Mouse (Mus musculus) neural tube, embryonic 15.5 days (tissue): ENCODE results near the gene Galnt18. TPM values are rescaled to one million over a fixed set of nuclear protein-coding genes. Genes with fewer than 3 reads are reported as not detected.

ENCODE experiments used
- ATAC-seq: fragments of 200-750 bp; cut with Nextera tagmentation; 2 replicates; pipeline ENCODE4 v1.8.0; 2017; ENCODE audit warnings: mild to moderate bottlenecking, moderate TSS enrichment, moderate library complexity; ENCODE audit not compliant: low FRiP score
- H3K27ac ChIP-seq: fragments of 300-500 bp; sonication (generic); replicated peaks from 2 replicates; pipeline ENCODE4 v1.5.1; 2015; ENCODE audit warnings: mild to moderate bottlenecking, inconsistent platforms
- H3K27me3 ChIP-seq: fragments of 300-500 bp; sonication (generic); replicated peaks from 2 replicates; pipeline ENCODE4 v1.6.1; 2015; ENCODE audit warnings: inconsistent platforms
- H3K36me3 ChIP-seq: fragments of 300-500 bp; sonication (generic); 2 replicates; pipeline ENCODE4 v1.6.1; 2015; ENCODE audit warnings: inconsistent platforms
- H3K4me1 ChIP-seq: fragments of 300-500 bp; sonication (generic); 2 replicates; pipeline ENCODE4 v1.6.1; 2015; ENCODE audit warnings: inconsistent platforms
- H3K4me2 ChIP-seq: fragments of 300-500 bp; sonication (generic); 2 replicates; pipeline ENCODE4 v1.6.1; 2015; ENCODE audit warnings: inconsistent platforms, mild to moderate bottlenecking, moderate library complexity
- H3K4me3 ChIP-seq: fragments of 300-500 bp; sonication (generic); replicated peaks from 2 replicates; pipeline ENCODE4 v1.5.1; 2015; ENCODE audit warnings: mild to moderate bottlenecking, inconsistent platforms
- H3K9ac ChIP-seq: fragments of 300-500 bp; sonication (generic); replicated peaks from 2 replicates; pipeline ENCODE4 v1.6.1; 2015; ENCODE audit warnings: mild to moderate bottlenecking, inconsistent platforms
- H3K9me3 ChIP-seq: fragments of 300-500 bp; sonication (generic); replicated peaks from 2 replicates; pipeline ENCODE4 v1.6.1; 2016; ENCODE audit warnings: inconsistent platforms
- WGBS: fragments of 180-500 bp; shearing (Covaris S2); methylation state at CpG from one replicate; pipeline ENCODE4 v1.1.7; 2015; ENCODE audit warnings: mixed read lengths; 5-methylcytosine and 5-hydroxymethylcytosine counted together
- polyA plus RNA-seq: library from polyadenylated mRNA; unstranded; fragments of >200 nt; fragmentation: Nextera tagmentation; extraction: Ambion mirVana; gene quantifications from 2 replicates; pipeline ENCODE4 v1.2.1, GENCODE M21; 2015

Gene Galnt18
- 16.5 and 21.3 TPM in 2 replicates for polyA plus RNA-seq

- Histone ChIP-seq H3K9ac (peak within 1 kb of the TSS; percentile 57), H3K9me3 (no peaks in the 10 kb centered on the region), H3K4me2 (peak within 1 kb of the TSS; percentile 98), H3K4me3 (peak within 1 kb of the TSS; percentile 51), H3K27me3 (peaks cover 14% of the 10 kb centered on the region), H3K36me3 (no peaks in the 10 kb centered on the region), H3K4me1 (peaks cover 38% of the 10 kb centered on the region), H3K27ac (peak within 1 kb of the TSS; percentile 54)
- under 1% methylated on average over 51 of the region's 52 CpGs for WGBS
- ATAC-seq, result peak; percentile 98
Measured at GRCm38 (mm10) chr7:111779504-111780242, at the start of gene Galnt18. TSS of gene Galnt18 (minus strand) at chr7:111779977.

GRCm38 (mm10) chr7:111827337-111827736 is 47.6 kb upstream of the Galnt18 start:
- Histone ChIP-seq H3K9me3 (no peaks in the 10 kb centered on the region), H3K27ac (no peak overlapping the region), H3K27me3 (no peaks in the 10 kb centered on the region), H3K4me1 (no peaks in the 10 kb centered on the region), H3K4me3 (no peak overlapping the region), H3K36me3 (no peaks in the 10 kb centered on the region), H3K4me2 (no peak overlapping the region), H3K9ac (no peak overlapping the region)
- no peak for ATAC-seq
- WGBS, result 100% methylated on average over 1 of the region's 1 CpGs

GRCm38 (mm10) chr7:111813093-111813492 is 33.3 kb upstream of the Galnt18 start:
- Histone ChIP-seq H3K4me3 (no peak overlapping the region), H3K36me3 (no peaks in the 10 kb centered on the region), H3K9me3 (no peaks in the 10 kb centered on the region), H3K27me3 (no peaks in the 10 kb centered on the region), H3K4me2 (no peak overlapping the region), H3K27ac (no peak overlapping the region), H3K9ac (no peak overlapping the region), H3K4me1 (no peaks in the 10 kb centered on the region)
- ATAC-seq, result no peak
- WGBS, result 68% methylated on average over 1 of the region's 1 CpGs

GRCm38 (mm10) chr7:111811036-111811435 is 31.3 kb upstream of the Galnt18 start:
- Histone ChIP-seq H3K4me2 (no peak overlapping the region), H3K27me3 (no peaks in the 10 kb centered on the region), H3K4me1 (no peaks in the 10 kb centered on the region), H3K36me3 (no peaks in the 10 kb centered on the region), H3K9me3 (no peaks in the 10 kb centered on the region), H3K27ac (no peak overlapping the region), H3K9ac (no peak overlapping the region), H3K4me3 (no peak overlapping the region)
- no peak for ATAC-seq
- WGBS, result 58% methylated on average over 2 of the region's 2 CpGs

- Histone ChIP-seq H3K27me3 (no peaks in the 10 kb centered on the region), H3K9ac (no peak overlapping the region), H3K27ac (no peak overlapping the region), H3K36me3 (no peaks in the 10 kb centered on the region), H3K4me3 (no peak overlapping the region), H3K4me1 (no peaks in the 10 kb centered on the region), H3K4me2 (no peak overlapping the region), H3K9me3 (no peaks in the 10 kb centered on the region)
- no peak for ATAC-seq
- 80% methylated on average over 3 of the region's 3 CpGs for WGBS
Measured at GRCm38 (mm10) chr7:111809796-111810195, 30.0 kb upstream of the Galnt18 start.

GRCm38 (mm10) chr7:111806083-111806482 is 26.3 kb upstream of the Galnt18 start:
- no peak overlapping the region for H3K27ac ChIP-seq
- no peaks in the 10 kb centered on the region for H3K36me3 ChIP-seq
- H3K4me2 ChIP-seq, result no peak overlapping the region
- WGBS, result 92% methylated on average over 1 of the region's 1 CpGs
- H3K9ac ChIP-seq, result no peak overlapping the region
- ATAC-seq, result no peak
- no peaks in the 10 kb centered on the region for H3K4me1 ChIP-seq
- no peaks in the 10 kb centered on the region for H3K27me3 ChIP-seq
- no peak overlapping the region for H3K4me3 ChIP-seq
- no peaks in the 10 kb centered on the region for H3K9me3 ChIP-seq

GRCm38 (mm10) chr7:111804646-111805045 is 24.9 kb upstream of the Galnt18 start:
- Histone ChIP-seq H3K36me3 (no peaks in the 10 kb centered on the region), H3K4me3 (no peak overlapping the region), H3K9me3 (no peaks in the 10 kb centered on the region), H3K27ac (no peak overlapping the region), H3K4me1 (no peaks in the 10 kb centered on the region), H3K9ac (no peak overlapping the region), H3K4me2 (no peak overlapping the region), H3K27me3 (no peaks in the 10 kb centered on the region)
- ATAC-seq, result no peak
- 94% methylated on average over 4 of the region's 4 CpGs for WGBS

GRCm38 (mm10) chr7:111800785-111801184 is 21.0 kb upstream of the Galnt18 start:
- Histone ChIP-seq H3K27ac (no peak overlapping the region), H3K27me3 (no peaks in the 10 kb centered on the region), H3K4me1 (no peaks in the 10 kb centered on the region), H3K9ac (no peak overlapping the region), H3K9me3 (no peaks in the 10 kb centered on the region), H3K4me3 (no peak overlapping the region), H3K4me2 (no peak overlapping the region), H3K36me3 (no peaks in the 10 kb centered on the region)
- ATAC-seq, result no peak
- WGBS, result 83% methylated on average over 5 of the region's 5 CpGs

GRCm38 (mm10) chr7:111800120-111800519 is 20.3 kb upstream of the Galnt18 start:
- Histone ChIP-seq H3K9me3 (no peaks in the 10 kb centered on the region), H3K36me3 (no peaks in the 10 kb centered on the region), H3K4me1 (no peaks in the 10 kb centered on the region), H3K27me3 (no peaks in the 10 kb centered on the region), H3K27ac (no peak overlapping the region), H3K4me3 (no peak overlapping the region), H3K9ac (no peak overlapping the region), H3K4me2 (no peak overlapping the region)
- ATAC-seq, result no peak
- 87% methylated on average over 5 of the region's 5 CpGs for WGBS

- no peak for ATAC-seq
- Histone ChIP-seq H3K4me1 (no peaks in the 10 kb centered on the region), H3K9ac (no peak overlapping the region), H3K4me2 (no peak overlapping the region), H3K9me3 (no peaks in the 10 kb centered on the region), H3K4me3 (no peak overlapping the region), H3K36me3 (no peaks in the 10 kb centered on the region), H3K27me3 (no peaks in the 10 kb centered on the region), H3K27ac (no peak overlapping the region)
- WGBS, result 79% methylated on average over 5 of the region's 5 CpGs
Measured at GRCm38 (mm10) chr7:111799021-111799420, 19.2 kb upstream of the Galnt18 start.

- H3K36me3 ChIP-seq, result no peaks in the 10 kb centered on the region
- no peak overlapping the region for H3K4me3 ChIP-seq
- ATAC-seq, result no peak
- H3K27ac ChIP-seq, result no peak overlapping the region
- no peak overlapping the region for H3K4me2 ChIP-seq
- H3K27me3 ChIP-seq, result no peaks in the 10 kb centered on the region
- no peak overlapping the region for H3K9ac ChIP-seq
- H3K4me1 ChIP-seq, result no peaks in the 10 kb centered on the region
- H3K9me3 ChIP-seq, result no peaks in the 10 kb centered on the region
- 90% methylated on average over 13 of the region's 13 CpGs for WGBS
Measured at GRCm38 (mm10) chr7:111797337-111798010, 17.7 kb upstream of the Galnt18 start.

GRCm38 (mm10) chr7:111795059-111795458 is 15.3 kb upstream of the Galnt18 start:
- no peak for ATAC-seq
- no peak overlapping the region for H3K27ac ChIP-seq
- no peaks in the 10 kb centered on the region for H3K27me3 ChIP-seq

More at GRCm38 (mm10) chr7:111795059-111795458, 15.3 kb upstream of the Galnt18 start:
- H3K4me1 ChIP-seq, result no peaks in the 10 kb centered on the region
- no peak overlapping the region for H3K9ac ChIP-seq
- H3K36me3 ChIP-seq, result no peaks in the 10 kb centered on the region
- H3K4me3 ChIP-seq, result no peak overlapping the region
- no peaks in the 10 kb centered on the region for H3K9me3 ChIP-seq
- H3K4me2 ChIP-seq, result no peak overlapping the region
